Mouse (Mus musculus) midbrain, embryonic 10.5 days (tissue): Measurements from ENCODE around the gene Cyb561d2. TPM values are rescaled to one million over a fixed set of nuclear protein-coding genes. Genes with fewer than 3 reads are reported as not detected.

Experiments used
- DNase-seq: peaks from one replicate; pipeline ENCODE4 v3.0.0-alpha.2; 2017; ENCODE audit warnings: low spot score
- H3K27ac ChIP-seq: fragments of 300-500 bp; sonication (generic); replicated peaks from 2 replicates; pipeline ENCODE4 v1.5.1; 2016; ENCODE audit warnings: mild to moderate bottlenecking
- H3K27me3 ChIP-seq: fragments of 300-500 bp; sonication (generic); 2 replicates; pipeline ENCODE4 v1.6.1; 2016; ENCODE audit warnings: low read depth, mild to moderate bottlenecking; ENCODE audit not compliant: poor library complexity, severe bottlenecking
- H3K36me3 ChIP-seq: fragments of 300-500 bp; sonication (generic); 2 replicates; pipeline ENCODE4 v1.6.1; 2016; ENCODE audit warnings: mild to moderate bottlenecking, moderate library complexity
- H3K4me1 ChIP-seq: fragments of 300-500 bp; sonication (generic); 2 replicates; pipeline ENCODE4 v1.6.1; 2016
- H3K4me3 ChIP-seq: fragments of 300-500 bp; sonication (generic); 2 replicates; pipeline ENCODE4 v1.5.1; 2016; ENCODE audit warnings: mild to moderate bottlenecking, moderate library complexity
- H3K9me3 ChIP-seq: fragments of 300-500 bp; sonication (generic); replicated peaks from 2 replicates; pipeline ENCODE4 v1.6.1; 2016; ENCODE audit warnings: mild to moderate bottlenecking
- WGBS: fragments of 180-500 bp; shearing (Covaris S2); methylation state at CpG from one replicate; pipeline ENCODE4 v1.1.7; 2016; 5-methylcytosine and 5-hydroxymethylcytosine counted together
- polyA plus RNA-seq: library from polyadenylated mRNA; unstranded; fragments of >200 nt; fragmentation: Nextera tagmentation; extraction: Ambion mirVana; gene quantifications from 2 replicates; pipeline ENCODE4 v1.2.1, GENCODE M21; 2016

Cyb561d2 gene
- polyA plus RNA-seq, 1 experiment from 2014 or later = 20.5 TPM

DNA sequence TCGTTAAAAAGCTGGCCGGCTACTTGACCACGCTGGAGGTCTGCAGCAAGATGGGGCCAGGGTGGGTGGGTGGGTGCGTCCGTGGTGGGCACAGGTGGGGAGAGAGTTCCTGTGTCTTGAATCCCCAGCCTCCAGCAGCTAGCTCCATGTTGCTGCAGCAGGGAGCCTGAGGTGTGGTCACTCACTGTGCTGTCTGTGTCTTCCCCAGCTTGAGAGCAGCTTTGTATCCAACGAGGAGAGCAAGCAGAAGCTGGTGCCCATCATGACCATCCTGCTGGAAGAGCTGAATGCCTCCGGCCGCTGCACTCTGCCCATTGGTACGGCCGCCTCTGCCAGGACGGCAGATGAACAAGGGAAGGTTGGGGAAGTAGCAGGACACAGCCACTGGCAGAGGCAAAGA, 1.3 kb upstream of the Cyb561d2 start:
- Histone ChIP-seq H3K9me3 (no peaks in the 10 kb centered on the region), H3K27me3 (peaks cover 10% of the 10 kb centered on the region), H3K27ac (no peak overlapping the region), H3K4me3 (peak overlapping the region; percentile 68; the same call in 1 of the 2 replicates), H3K4me1 (peaks cover 59% of the 10 kb centered on the region), H3K36me3 (peaks cover 44% of the 10 kb centered on the region)
- 88% methylated on average over 11 of the region's 11 CpGs for WGBS
- no peak for DNase-seq

DNA sequence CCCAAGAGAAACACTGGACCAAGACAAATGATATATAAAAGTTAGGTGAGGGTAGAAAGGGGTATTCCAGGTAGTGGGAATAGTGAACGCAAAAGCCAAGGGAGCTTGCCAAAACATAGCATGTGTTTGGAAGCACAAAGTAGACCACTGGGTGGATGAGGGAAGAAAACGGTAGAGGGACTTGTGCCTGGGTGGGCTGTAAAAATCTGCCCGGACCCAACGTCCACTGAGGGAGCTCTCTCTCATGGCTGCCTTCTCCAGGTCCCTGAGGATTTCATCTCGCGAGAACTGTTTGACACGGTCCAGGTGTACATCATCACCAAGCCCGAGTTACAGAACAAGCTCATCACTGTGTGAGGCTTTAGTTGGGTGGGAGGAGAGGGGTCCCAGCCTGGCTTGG, 728 bp upstream of the Cyb561d2 start:
- Histone ChIP-seq H3K27ac (no peak overlapping the region), H3K4me1 (peaks cover 57% of the 10 kb centered on the region), H3K4me3 (peak overlapping the region; percentile 68), H3K27me3 (peaks cover 4% of the 10 kb centered on the region), H3K36me3 (peaks cover 50% of the 10 kb centered on the region), H3K9me3 (no peaks in the 10 kb centered on the region)
- 52% methylated on average over 8 of the region's 8 CpGs for WGBS
- DNase-seq = no peak

DNA sequence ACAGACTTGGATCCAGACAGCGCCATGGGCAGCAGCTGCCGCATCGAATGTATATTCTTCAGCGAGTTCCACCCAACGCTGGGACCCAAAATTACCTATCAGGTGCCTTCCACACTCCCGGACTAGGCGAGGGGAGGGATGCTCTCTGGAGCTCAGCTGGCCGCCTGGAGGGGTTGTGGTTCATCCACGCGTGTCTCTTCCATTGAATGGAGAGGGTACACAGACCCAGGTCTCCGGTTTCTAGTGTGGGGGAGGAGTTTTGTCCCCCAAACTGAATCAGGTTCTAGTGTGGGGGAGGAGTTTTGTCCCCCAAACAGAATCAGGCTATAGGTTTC, 326 bp upstream of the Cyb561d2 start:
- Histone ChIP-seq H3K27me3 (no peaks in the 10 kb centered on the region), H3K4me1 (peaks cover 57% of the 10 kb centered on the region), H3K9me3 (no peaks in the 10 kb centered on the region), H3K27ac (peak overlapping the region; percentile 87), H3K36me3 (peaks cover 54% of the 10 kb centered on the region), H3K4me3 (peak overlapping the region; percentile 68)
- WGBS = 1% methylated on average over 11 of the region's 11 CpGs
- no peak for DNase-seq

DNA sequence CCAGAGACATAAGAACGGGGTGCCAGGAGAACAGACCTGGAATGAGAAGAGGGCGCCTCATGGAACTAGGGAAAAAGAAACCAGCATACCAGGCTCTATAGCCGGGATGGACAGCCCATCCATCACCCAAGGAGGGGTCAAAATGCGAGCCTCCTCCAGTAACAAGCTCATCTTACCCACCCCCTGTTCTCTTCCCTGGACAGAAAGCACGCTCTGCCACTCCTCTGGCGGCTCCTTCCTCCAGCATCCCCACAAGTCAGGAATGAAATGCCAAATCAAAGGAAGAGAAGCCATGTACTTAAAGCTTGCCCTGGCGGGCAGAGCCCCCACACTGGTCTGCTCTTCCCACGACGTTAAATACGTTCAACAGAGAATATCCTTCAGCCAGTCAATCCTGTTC, 988 bp downstream of the Cyb561d2 start:
- H3K4me1 ChIP-seq = peaks cover 57% of the 10 kb centered on the region
- H3K36me3 ChIP-seq = peaks cover 61% of the 10 kb centered on the region
- H3K9me3 ChIP-seq = no peaks in the 10 kb centered on the region
- no peak for DNase-seq
- 39% methylated on average over 10 of the region's 10 CpGs for WGBS
- peak overlapping the region; percentile 68 for H3K4me3 ChIP-seq
- no peaks in the 10 kb centered on the region for H3K27me3 ChIP-seq
- H3K27ac ChIP-seq = no peak overlapping the region

DNA sequence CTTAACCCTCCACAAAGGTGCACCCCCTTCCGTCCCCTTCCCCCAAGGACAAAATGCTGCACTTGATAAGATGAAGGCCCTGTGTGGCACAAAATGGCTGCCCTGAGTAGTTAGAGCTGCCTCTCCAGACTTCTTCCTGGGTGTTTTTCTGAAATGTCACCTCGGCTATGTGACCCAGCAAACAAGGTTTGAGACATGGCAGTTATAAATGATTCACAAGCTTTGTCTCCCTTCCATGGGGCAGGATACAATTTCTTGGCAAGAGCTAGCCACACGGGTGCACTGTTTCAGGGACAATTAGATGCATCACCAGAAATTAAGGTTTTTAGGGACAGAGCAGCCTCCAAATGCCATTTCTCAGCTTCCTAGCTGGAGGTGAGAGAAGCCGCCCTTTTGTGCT, 1.6 kb downstream of the Cyb561d2 start:
- Histone ChIP-seq H3K36me3 (peaks cover 63% of the 10 kb centered on the region), H3K4me3 (peak overlapping the region; percentile 68), H3K9me3 (no peaks in the 10 kb centered on the region), H3K27ac (no peak overlapping the region), H3K27me3 (no peaks in the 10 kb centered on the region), H3K4me1 (peaks cover 59% of the 10 kb centered on the region)
- WGBS = 77% methylated on average over 4 of the region's 4 CpGs
- no peak for DNase-seq

DNA sequence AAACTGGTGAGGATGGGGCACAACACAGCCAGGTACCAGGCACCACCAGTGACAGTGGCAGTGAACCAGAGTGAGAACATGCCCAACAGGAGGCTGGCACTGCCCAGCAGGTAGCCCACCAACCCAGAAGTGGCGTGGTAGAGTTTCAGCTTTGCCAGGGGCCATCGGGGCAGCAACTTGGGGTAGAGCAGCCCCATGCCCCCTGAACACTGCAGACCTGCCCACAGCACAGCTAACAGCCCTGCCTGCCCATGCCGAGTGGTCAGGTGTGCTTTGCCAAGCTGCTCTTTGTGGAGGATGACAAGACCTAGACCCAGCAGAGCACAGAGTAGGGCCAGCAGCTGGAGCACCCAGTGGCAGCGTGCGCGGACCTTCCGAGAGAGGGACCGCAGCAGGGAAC, 2.1 kb downstream of the Cyb561d2 start:
- H3K4me1 ChIP-seq = peaks cover 60% of the 10 kb centered on the region
- 92% methylated on average over 8 of the region's 8 CpGs for WGBS

DNA sequence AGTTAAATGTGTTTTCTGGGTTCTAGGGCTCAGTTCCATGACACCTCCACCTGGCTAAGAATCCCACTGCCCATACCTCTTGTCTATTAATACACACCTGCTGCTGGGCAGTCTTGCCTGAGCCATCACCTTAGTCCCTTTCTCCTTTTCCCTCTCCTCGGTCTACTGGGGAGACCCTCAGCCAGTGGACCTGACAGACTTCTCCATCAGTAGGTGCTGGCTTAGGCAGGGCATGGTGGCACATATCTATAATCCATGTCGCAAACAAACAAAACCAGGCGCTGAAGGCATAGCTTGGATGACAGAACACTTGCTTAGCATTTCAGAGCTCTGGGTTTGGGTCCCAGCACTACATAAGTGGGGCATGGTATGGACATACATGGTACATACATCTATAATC, 3.3 kb downstream of the Cyb561d2 start:
- 96% methylated on average over 3 of the region's 3 CpGs for WGBS

More for the DNA sequence above, 2.1 kb downstream of the Cyb561d2 start:
- Histone ChIP-seq H3K27me3 (no peaks in the 10 kb centered on the region), H3K4me3 (peak overlapping the region; percentile 7; the same call in 1 of the 2 replicates), H3K9me3 (no peaks in the 10 kb centered on the region), H3K36me3 (peaks cover 58% of the 10 kb centered on the region), H3K27ac (no peak overlapping the region)
- DNase-seq = no peak

DNA sequence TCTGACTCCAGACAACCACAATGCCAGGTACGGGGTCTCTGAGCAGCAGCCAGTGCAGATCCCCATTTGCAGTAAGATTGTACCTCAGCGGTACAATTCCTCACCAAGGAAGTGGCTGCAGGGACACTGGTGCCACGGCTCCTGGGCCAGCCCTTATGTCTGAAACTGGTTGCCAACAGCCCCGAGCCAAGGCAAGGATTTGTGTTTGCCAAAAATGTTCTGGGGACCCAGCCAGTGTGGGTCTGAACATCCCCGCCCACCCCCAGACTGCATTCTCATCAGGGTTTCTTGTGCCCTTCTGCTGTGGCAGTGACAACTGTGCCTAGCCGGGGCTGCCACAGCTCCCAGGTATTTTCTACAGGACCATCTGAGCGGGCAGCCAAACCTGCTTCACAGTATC, 3.8 kb downstream of the Cyb561d2 start:
- H3K9me3 ChIP-seq = no peaks in the 10 kb centered on the region
- WGBS = 92% methylated on average over 7 of the region's 7 CpGs
- H3K27ac ChIP-seq = no peak overlapping the region
- DNase-seq = no peak
- H3K27me3 ChIP-seq = no peaks in the 10 kb centered on the region
- peaks cover 41% of the 10 kb centered on the region for H3K36me3 ChIP-seq
- H3K4me1 ChIP-seq = peaks cover 67% of the 10 kb centered on the region
- no peak overlapping the region for H3K4me3 ChIP-seq

More for the DNA sequence above, 3.3 kb downstream of the Cyb561d2 start:
- Histone ChIP-seq H3K4me1 (peaks cover 68% of the 10 kb centered on the region), H3K36me3 (peaks cover 46% of the 10 kb centered on the region), H3K9me3 (no peaks in the 10 kb centered on the region), H3K27me3 (no peaks in the 10 kb centered on the region), H3K27ac (no peak overlapping the region), H3K4me3 (no peak overlapping the region)
- DNase-seq = no peak

DNA sequence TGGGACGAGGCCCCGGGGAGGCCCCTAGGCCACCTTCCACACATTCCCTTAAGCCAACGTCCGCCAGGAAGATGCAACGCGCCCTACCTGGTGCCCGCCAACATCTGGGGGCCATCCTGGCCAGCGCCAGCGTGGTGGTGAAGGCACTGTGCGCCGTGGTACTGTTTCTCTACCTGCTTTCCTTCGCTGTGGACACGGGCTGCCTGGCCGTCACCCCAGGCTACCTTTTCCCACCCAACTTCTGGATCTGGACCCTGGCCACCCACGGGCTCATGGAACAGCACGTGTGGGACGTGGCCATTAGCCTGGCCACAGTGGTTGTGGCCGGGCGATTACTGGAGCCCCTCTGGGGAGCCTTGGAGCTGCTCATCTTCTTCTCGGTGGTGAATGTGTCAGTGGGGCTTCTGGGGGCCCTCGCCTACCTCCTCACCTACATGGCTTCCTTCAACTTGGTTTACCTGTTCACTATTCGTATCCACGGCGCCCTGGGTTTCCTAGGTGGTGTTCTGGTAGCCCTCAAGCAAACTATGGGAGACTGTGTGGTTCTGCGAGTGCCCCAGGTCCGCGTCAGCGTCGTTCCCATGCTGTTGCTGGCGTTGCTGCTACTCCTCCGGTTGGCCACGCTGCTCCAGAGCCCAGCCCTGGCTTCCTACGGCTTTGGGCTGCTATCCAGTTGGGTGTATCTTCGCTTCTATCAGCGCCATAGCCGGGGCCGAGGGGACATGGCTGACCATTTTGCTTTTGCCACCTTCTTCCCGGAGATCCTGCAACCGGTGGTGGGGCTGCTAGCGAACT, 7.4 kb downstream of the Cyb561d2 start:
- H3K4me1 ChIP-seq = peaks cover 45% of the 10 kb centered on the region
- under 1% methylated on average over 40 of the region's 40 CpGs for WGBS
- peaks cover 32% of the 10 kb centered on the region for H3K36me3 ChIP-seq
- peak; percentile 39 for DNase-seq
- no peaks in the 10 kb centered on the region for H3K9me3 ChIP-seq
- H3K4me3 ChIP-seq = peak overlapping the region; percentile 85
- peak overlapping the region; percentile 86 for H3K27ac ChIP-seq
- H3K27me3 ChIP-seq = 0 out of 2 replicates have a peak, but pooled peaks cover 3% of the 10 kb centered on the region

DNA sequence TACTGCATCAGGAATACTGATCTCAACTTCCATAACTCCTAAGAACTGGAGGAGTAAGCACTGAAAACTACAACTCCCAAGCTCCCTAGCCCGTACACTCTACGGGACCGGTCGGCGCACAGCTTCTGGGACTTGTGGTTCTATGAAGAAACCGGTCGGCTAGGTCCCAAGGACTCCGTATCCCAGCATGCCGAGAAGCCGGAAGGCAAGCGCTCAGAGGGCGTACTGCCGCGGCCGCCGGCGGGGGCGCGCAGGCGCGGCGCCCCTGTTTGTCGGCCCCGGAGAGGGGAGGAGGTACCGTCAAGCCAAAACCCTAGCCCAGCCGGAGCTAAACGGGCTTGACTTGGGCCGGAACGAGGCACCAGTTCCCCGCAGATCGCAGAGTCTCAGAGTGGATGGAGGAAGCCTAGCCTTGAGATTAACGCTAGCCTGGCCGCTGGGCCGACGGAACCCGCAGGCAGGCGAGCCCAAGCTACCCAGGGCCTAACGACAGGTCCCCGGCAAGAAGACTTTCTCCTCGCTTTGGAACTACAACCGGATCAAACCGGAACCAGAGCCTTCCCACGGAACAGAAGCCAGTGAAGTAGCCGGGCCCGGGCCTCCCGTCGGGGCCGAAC, 8.1 kb downstream of the Cyb561d2 start, which contains the start of gene Tmem115:
Gene Tmem115 (plus strand): TSS at position 155 of the 617 bp plus-strand sequence.
- WGBS = under 1% methylated on average over 48 of the region's 48 CpGs
- Histone ChIP-seq H3K27ac (peak within 1 kb of the TSS; percentile 86), H3K27me3 (0 out of 2 replicates have a peak, but pooled peaks cover 7% of the 10 kb centered on the region), H3K4me3 (peak within 1 kb of the TSS; percentile 85), H3K36me3 (peaks cover 25% of the 10 kb centered on the region), H3K4me1 (peaks cover 45% of the 10 kb centered on the region), H3K9me3 (no peaks in the 10 kb centered on the region)
- peak; percentile 93 for DNase-seq

DNA sequence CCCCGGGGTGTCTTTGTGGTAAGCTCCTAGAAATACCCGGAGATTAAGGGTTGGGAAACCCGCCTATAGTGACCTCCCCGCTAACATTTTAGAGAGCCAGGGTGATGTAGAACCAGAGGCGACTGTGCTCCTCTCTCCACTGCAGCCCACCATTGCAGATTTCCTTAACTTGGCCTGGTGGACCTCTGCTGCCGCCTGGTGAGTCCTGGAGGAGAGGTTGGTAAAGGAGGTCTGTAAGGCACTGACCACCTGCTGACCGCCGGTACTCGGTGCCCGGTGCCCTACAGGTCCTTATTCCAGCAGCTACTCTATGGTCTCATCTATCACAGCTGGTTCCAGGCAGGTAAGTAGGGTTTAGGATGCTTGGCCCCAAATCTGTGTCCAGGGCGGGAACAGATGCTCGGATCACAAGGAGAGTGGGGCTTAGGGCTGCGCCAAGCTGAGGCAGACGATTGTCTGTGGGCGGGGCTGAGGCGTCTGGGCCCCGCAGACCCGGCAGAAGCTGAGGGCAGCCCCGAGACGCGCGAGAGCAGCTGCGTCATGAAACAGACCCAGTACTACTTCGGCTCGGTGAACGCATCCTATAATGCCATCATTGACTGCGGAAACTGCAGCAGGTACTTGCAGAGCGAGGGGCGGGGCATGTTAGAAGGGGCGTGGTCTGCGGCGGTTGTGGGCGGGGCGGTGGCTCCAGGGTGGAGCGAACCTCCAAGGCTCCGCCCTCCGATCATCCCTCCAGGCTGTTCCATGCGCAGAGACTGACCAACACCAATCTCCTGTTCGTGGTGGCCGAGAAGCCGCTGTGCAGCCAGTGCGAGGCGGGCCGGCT, 15.6 kb downstream of the Cyb561d2 start:
- WGBS = 3% methylated on average over 44 of the region's 44 CpGs
- Histone ChIP-seq H3K4me1 (peaks cover 31% of the 10 kb centered on the region), H3K27me3 (peaks cover 75% of the 10 kb centered on the region)

DNA sequence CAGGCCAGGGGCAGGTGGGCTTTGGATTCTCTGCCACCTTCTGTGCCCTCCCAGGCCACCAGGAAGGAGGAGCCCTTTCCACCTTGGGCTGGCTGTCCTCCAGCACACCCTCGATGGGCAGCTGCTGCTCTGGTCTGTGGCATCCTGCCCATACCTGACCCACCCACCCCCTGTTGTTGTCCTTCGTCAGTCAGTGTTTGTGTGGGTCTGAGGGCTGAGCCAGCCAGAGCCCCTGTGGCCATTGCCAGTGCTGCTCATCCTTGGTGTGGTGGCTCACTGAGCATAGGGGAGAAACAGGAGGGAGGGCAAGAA, 19.6 kb downstream of the Cyb561d2 start:
- no peaks in the 10 kb centered on the region for H3K9me3 ChIP-seq
- peak overlapping the region; percentile 76 for H3K27ac ChIP-seq
- WGBS = 55% methylated on average over 2 of the region's 2 CpGs
- peaks cover 43% of the 10 kb centered on the region for H3K4me1 ChIP-seq
- no peak for DNase-seq
- no peaks in the 10 kb centered on the region for H3K36me3 ChIP-seq
- H3K4me3 ChIP-seq = peak overlapping the region; percentile 36
- peaks cover 52% of the 10 kb centered on the region for H3K27me3 ChIP-seq

More for the DNA sequence above, 15.6 kb downstream of the Cyb561d2 start:
- Histone ChIP-seq H3K9me3 (no peaks in the 10 kb centered on the region), H3K4me3 (peak overlapping the region; percentile 54), H3K27ac (peak overlapping the region; percentile 52), H3K36me3 (no peaks in the 10 kb centered on the region)
- DNase-seq = peak; percentile 88
